Mouse (Mus musculus) limb, embryonic 15.5 days (tissue): ENCODE results near the gene Znrf4. TPM values are rescaled to one million over a fixed set of nuclear protein-coding genes. Genes with fewer than 3 reads are reported as not detected.
A peak's percentile ranks its signal among the peaks of the same experiment; 100 is the strongest.

Experiments
- ATAC-seq: fragments of 200-750 bp; cut with Nextera tagmentation; 2 replicates; pipeline ENCODE4 v1.8.0; 2017; ENCODE audit warnings: low read depth, moderate TSS enrichment; ENCODE audit not compliant: insufficient number of reproducible peaks, low FRiP score, low TSS enrichment
- H3K27ac ChIP-seq: fragments of 300-500 bp; sonication (generic); 2 replicates; pipeline ENCODE4 v1.5.1; 2015; ENCODE audit warnings: moderate library complexity, mild to moderate bottlenecking, inconsistent platforms
- H3K27me3 ChIP-seq: fragments of 300-500 bp; sonication (generic); 2 replicates; pipeline ENCODE4 v1.6.1; 2015; ENCODE audit warnings: inconsistent platforms
- H3K36me3 ChIP-seq: fragments of 300-500 bp; sonication (generic); 2 replicates; pipeline ENCODE4 v1.6.1; 2015; ENCODE audit warnings: inconsistent platforms
- H3K4me1 ChIP-seq: fragments of 300-500 bp; sonication (generic); 2 replicates; pipeline ENCODE4 v1.6.1; 2015; ENCODE audit warnings: inconsistent platforms
- H3K4me2 ChIP-seq: fragments of 300-500 bp; sonication (generic); 2 replicates; pipeline ENCODE4 v1.6.1; 2015; ENCODE audit warnings: mild to moderate bottlenecking, inconsistent platforms
- H3K4me3 ChIP-seq: fragments of 300-500 bp; sonication (generic); 2 replicates; pipeline ENCODE4 v1.5.1; 2015; ENCODE audit warnings: mild to moderate bottlenecking, inconsistent platforms
- H3K9ac ChIP-seq: fragments of 300-500 bp; sonication (generic); 2 replicates; pipeline ENCODE4 v1.6.1; 2015; ENCODE audit warnings: inconsistent platforms
- H3K9me3 ChIP-seq: fragments of 300-500 bp; sonication (generic); 2 replicates; pipeline ENCODE4 v1.6.1; 2016; ENCODE audit warnings: inconsistent platforms
- WGBS: fragments of 180-500 bp; shearing (Covaris S2); methylation state at CpG from one replicate; pipeline ENCODE4 v1.1.7; 2015; 5-methylcytosine and 5-hydroxymethylcytosine counted together
- polyA plus RNA-seq: library from polyadenylated mRNA; unstranded; fragments of >200 nt; fragmentation: Nextera tagmentation; extraction: Ambion mirVana; gene quantifications from 2 replicates; pipeline ENCODE4 v1.2.1, GENCODE M21; 2015

The Znrf4 gene
- not detected in 2 replicates for polyA plus RNA-seq

DNA sequence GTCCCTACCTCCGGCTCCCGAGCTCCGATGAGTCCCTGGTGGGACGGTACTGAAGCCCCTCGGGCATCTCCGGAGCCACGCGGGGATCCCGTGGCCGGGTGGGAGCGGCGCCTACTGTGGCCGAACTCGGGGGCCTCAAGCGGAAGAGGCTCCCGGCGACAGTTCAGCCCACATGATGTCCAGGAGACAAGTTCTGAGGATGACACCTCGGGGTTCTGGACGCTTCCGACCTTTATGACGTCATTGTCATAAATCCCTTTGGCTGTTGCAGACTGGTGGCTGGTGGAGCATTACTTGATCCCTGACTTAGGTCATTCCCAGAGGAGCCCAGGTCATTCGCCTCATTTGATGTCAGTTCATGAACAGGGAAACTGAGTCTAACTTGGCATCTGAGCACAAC, at the start of gene Znrf4:
Gene Znrf4 (minus strand): TSS at position 122 of the 400 bp plus-strand sequence.
- 61% methylated on average over 22 of the region's 22 CpGs for WGBS
- no peak within 1 kb of the TSS for H3K27ac ChIP-seq
- H3K4me2 ChIP-seq: peak within 1 kb of the TSS; percentile 54
- no peaks in the 10 kb centered on the region for H3K36me3 ChIP-seq
- no peaks in the 10 kb centered on the region for H3K9me3 ChIP-seq
- no peak for ATAC-seq
- H3K4me1 ChIP-seq: peaks cover 39% of the 10 kb centered on the region
- peak within 1 kb of the TSS; percentile 35 for H3K4me3 ChIP-seq
- H3K9ac ChIP-seq: 0 out of 2 replicates have a peak within 1 kb of the TSS, but pooled peaks have one; percentile 14
- H3K27me3 ChIP-seq: peaks cover 68% of the 10 kb centered on the region

DNA sequence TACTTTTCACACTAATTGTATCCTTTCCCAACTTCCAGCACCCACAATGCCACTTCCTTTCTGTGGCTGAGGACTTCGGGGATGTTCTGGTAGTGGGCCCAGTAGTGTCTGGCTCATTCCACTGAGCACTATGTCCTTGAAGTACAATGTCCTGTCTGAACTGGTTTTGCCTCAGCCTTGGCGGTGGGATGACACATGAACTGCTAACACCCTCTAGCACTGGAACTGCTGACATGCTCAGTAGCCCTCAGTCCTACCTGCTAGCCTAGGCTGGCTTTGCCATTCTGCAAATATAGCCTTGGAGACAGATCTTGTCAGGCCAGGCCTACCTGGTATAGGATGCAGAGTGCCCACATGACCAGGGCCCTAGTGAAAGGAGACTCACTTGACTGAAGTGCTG, 49.6 kb upstream of the Znrf4 start:
- 94% methylated on average over 2 of the region's 2 CpGs for WGBS
- H3K36me3 ChIP-seq: peaks cover 62% of the 10 kb centered on the region
- H3K27me3 ChIP-seq: no peaks in the 10 kb centered on the region
- H3K4me3 ChIP-seq: no peak overlapping the region
- H3K9me3 ChIP-seq: no peaks in the 10 kb centered on the region
- no peak overlapping the region for H3K4me2 ChIP-seq
- H3K9ac ChIP-seq: no peak overlapping the region
- no peaks in the 10 kb centered on the region for H3K4me1 ChIP-seq
- ATAC-seq: no peak
- H3K27ac ChIP-seq: no peak overlapping the region

DNA sequence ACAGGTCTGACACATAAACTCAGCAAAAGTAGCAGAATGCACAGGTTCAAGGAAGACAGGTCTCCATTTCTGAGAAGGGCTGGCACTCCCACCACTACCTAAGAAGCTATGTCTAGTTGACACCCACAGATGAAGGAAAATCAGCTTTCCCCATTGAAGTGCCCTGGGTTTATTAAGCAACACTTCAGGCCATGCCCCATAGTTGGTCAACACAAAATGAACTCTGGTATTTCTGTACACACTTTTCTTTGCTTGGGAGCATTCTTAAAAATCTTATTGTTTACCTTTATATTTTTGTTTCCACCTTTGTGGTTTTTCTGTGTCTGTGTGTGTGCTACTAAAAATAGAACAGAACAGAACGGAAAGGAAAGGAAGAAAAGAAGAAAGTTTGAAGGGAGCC, 47.9 kb upstream of the Znrf4 start:
- no peak overlapping the region for H3K9ac ChIP-seq
- H3K27ac ChIP-seq: no peak overlapping the region
- H3K27me3 ChIP-seq: no peaks in the 10 kb centered on the region
- no peak overlapping the region for H3K4me3 ChIP-seq
- peaks cover 45% of the 10 kb centered on the region for H3K36me3 ChIP-seq
- H3K9me3 ChIP-seq: no peaks in the 10 kb centered on the region
- ATAC-seq: no peak
- 80% methylated on average over 1 of the region's 1 CpGs for WGBS
- H3K4me2 ChIP-seq: no peak overlapping the region
- no peaks in the 10 kb centered on the region for H3K4me1 ChIP-seq

DNA sequence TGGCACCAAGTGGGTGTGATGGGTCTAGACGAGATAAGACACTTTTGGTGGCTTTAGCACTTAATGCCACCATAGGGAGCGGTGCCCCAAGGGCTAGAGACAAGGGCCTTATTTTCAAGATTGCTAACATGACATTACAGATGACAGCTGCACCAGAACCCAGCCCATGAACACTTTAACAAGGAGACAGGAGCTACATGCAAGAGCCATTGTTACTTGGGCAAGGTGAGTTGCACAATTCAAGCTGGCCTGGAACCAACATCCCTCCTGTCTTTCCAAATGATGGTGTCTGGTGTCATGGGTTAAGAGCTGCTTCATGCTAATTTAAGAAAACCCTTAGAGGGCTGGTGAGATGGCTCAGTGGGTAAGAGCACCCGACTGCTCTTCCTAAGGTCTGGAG, 47.2 kb upstream of the Znrf4 start:
- Histone ChIP-seq H3K4me2 (no peak overlapping the region), H3K9me3 (no peaks in the 10 kb centered on the region), H3K9ac (no peak overlapping the region), H3K36me3 (peaks cover 38% of the 10 kb centered on the region), H3K4me3 (no peak overlapping the region), H3K27me3 (no peaks in the 10 kb centered on the region), H3K27ac (no peak overlapping the region), H3K4me1 (no peaks in the 10 kb centered on the region)
- no peak for ATAC-seq
- WGBS: 68% methylated on average over 3 of the region's 3 CpGs

DNA sequence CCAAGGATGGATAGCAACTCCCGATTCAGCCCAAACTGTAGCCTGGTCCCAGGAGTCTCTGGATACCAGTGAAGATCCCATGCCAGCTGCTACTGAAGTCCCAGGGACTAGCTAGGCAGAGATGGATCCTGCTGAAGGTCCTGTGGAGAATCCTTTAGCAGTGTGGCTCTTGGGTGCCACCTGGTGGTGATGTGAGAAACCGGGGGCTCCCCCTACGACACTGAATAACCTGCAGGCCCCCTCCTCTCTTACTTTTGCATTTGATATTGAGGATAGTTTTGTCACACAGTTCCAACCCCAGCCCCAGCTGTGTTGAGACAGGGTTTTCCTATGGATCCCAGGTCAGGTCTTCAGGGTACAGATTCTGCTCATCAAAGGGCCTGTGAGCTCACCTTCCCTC, 46.2 kb upstream of the Znrf4 start:
- H3K27me3 ChIP-seq: no peaks in the 10 kb centered on the region
- no peaks in the 10 kb centered on the region for H3K4me1 ChIP-seq
- H3K27ac ChIP-seq: no peak overlapping the region
- H3K36me3 ChIP-seq: peaks cover 28% of the 10 kb centered on the region
- no peaks in the 10 kb centered on the region for H3K9me3 ChIP-seq
- 27% methylated on average over 3 of the region's 3 CpGs for WGBS
- ATAC-seq: no peak
- H3K4me3 ChIP-seq: no peak overlapping the region
- no peak overlapping the region for H3K9ac ChIP-seq
- no peak overlapping the region for H3K4me2 ChIP-seq

DNA sequence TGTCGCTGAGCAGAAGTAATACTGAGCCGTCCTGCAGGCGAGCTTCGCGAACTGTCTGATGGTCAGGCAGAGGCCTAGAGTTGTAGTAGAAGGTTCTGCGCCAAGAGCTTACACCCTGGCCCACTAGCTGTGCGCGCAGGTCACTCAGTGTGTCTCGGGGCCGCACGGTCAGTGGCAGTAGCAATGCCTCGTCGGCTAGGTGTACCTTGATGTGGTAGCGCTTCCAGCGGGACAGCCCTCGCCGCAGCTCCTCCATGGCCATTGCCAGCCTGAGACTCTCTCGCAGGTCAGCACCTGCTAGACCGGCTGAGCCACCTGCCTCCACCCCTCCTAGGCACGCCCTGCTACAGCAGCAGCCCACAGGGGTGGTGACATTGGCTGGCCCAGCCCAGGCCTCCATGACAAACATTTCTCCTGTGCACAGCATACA, 41.9 kb upstream of the Znrf4 start, which contains the start of gene Gm20219:
Gene Gm20219 (minus strand): TSS at position 266 of the 430 bp plus-strand sequence.
- WGBS: 73% methylated on average over 20 of the region's 20 CpGs
- H3K9ac ChIP-seq: no peak within 1 kb of the TSS
- H3K36me3 ChIP-seq: no peaks in the 10 kb centered on the region
- peak within 1 kb of the TSS; percentile 2 for H3K4me3 ChIP-seq
- no peaks in the 10 kb centered on the region for H3K9me3 ChIP-seq
- H3K27me3 ChIP-seq: no peaks in the 10 kb centered on the region
- H3K27ac ChIP-seq: peak within 1 kb of the TSS; percentile 27; the same call in 1 of the 2 replicates
- ATAC-seq: no peak
- 0 out of 2 replicates have a peak, but pooled peaks cover 2% of the 10 kb centered on the region for H3K4me1 ChIP-seq
- no peak within 1 kb of the TSS for H3K4me2 ChIP-seq

DNA sequence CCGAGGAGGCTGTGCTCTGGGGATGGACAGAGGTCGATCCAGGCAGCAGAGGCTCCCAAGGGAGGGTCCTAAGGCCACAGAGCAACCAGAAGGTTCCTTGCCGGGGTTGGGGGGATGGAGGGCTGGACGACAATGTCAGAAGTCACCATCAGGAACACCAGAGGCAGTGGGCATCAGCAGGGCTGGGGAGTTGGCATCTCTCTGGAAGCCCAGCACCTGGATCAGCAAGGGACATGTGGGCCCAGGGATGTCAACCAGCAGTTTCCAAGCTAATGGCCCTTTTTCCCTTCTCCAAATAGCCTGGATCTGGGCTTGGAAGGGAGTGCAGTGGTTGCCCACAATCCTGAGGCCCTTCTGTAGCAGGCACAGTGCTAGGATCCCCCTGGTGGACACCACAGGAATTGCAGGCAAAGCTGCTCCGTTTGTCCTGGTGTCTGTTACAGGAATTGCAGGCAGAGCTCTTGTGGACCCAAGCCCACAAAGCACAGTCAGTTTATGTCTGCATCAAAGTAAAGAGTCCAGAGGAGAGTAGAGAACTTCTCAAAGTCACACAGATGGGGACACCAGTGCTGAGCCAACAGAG, 40.6 kb upstream of the Znrf4 start:
- Histone ChIP-seq H3K27me3 (no peaks in the 10 kb centered on the region), H3K4me3 (0 out of 2 replicates have a peak overlapping the region, but pooled peaks have one; percentile 2), H3K27ac (no peak overlapping the region), H3K4me1 (0 out of 2 replicates have a peak, but pooled peaks cover 2% of the 10 kb centered on the region), H3K36me3 (no peaks in the 10 kb centered on the region), H3K4me2 (no peak overlapping the region), H3K9ac (no peak overlapping the region), H3K9me3 (no peaks in the 10 kb centered on the region)
- WGBS: 55% methylated on average over 5 of the region's 5 CpGs
- no peak for ATAC-seq

DNA sequence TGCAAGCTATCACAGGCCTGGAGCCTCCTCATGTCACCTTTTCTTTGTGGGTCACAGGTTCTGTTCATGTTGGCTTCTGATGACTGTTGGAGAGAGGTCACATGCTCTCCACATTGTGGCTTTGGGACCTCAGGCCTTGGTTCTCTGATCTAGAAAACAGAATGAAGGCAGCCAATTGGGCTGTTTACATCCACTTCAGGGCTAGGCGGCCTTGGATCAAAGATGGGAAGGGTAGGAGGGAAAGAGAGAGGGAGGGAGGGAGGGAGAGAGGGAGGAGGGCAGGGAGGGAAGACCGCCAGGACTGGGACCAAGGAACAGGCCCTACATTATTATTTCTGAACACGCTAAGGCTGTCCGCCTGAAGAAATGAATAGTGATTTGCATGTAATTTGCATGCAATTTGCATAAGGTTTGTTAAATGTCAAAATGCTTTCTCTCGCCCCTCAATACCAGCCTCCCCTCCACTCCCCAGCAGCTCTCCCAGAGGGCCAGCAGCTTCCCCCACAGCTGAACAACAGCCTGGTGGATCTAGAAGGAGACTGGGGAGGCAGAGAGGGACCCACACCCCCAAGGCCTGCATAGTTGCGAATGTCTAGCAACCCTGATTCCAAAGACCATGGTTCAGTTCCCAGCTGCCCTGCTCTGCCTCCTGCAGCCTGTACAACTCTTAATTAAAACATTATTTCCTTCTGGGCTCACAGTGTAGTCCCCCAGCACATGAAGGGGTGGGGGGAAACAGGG, 39.8 kb upstream of the Znrf4 start:
- Histone ChIP-seq H3K4me1 (peaks cover 6% of the 10 kb centered on the region; the same call in 1 of the 2 replicates), H3K9ac (no peak overlapping the region), H3K27me3 (no peaks in the 10 kb centered on the region), H3K9me3 (no peaks in the 10 kb centered on the region), H3K36me3 (no peaks in the 10 kb centered on the region), H3K27ac (no peak overlapping the region), H3K4me2 (no peak overlapping the region), H3K4me3 (no peak overlapping the region)
- ATAC-seq: no peak
- WGBS: 77% methylated on average over 6 of the region's 6 CpGs

DNA sequence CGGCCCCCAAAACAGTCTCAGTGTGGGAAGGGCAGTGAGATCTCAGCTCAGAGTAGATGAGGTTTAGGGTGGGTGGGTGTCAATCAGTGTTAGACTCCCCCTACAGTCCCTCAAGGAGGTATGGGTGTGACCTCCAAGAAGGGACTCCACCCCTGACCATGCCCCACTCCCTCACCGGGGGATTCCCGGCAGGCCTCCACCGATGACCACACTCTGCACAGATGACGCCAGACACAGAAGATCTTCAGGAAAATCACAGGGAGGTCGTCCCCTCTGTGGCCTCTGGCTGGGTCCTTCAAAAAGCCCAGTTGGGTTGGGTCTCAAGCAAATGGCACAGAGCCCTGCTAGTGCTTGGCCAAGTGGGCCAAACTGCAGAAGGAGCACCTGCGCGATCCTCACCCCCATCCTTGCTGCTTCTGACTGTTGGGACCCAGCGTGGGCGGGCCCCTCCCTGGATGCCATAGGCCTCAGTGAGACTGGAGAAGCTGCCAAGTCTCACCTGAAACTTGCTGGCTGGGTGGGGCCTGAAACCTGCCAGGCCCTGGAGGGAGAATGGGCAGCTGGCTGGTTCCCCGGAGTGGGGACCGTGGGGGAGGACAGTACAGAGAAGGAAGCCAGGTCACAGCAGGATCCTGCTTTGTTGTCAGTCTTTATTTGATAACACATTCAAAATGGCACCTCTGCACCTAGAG, 38.7 kb upstream of the Znrf4 start:
- Histone ChIP-seq H3K27ac (no peak overlapping the region), H3K4me3 (no peak overlapping the region), H3K27me3 (no peaks in the 10 kb centered on the region), H3K9ac (no peak overlapping the region), H3K4me1 (peaks cover 6% of the 10 kb centered on the region; the same call in 1 of the 2 replicates), H3K36me3 (no peaks in the 10 kb centered on the region), H3K4me2 (no peak overlapping the region), H3K9me3 (no peaks in the 10 kb centered on the region)
- WGBS: 75% methylated on average over 12 of the region's 12 CpGs
- ATAC-seq: no peak

DNA sequence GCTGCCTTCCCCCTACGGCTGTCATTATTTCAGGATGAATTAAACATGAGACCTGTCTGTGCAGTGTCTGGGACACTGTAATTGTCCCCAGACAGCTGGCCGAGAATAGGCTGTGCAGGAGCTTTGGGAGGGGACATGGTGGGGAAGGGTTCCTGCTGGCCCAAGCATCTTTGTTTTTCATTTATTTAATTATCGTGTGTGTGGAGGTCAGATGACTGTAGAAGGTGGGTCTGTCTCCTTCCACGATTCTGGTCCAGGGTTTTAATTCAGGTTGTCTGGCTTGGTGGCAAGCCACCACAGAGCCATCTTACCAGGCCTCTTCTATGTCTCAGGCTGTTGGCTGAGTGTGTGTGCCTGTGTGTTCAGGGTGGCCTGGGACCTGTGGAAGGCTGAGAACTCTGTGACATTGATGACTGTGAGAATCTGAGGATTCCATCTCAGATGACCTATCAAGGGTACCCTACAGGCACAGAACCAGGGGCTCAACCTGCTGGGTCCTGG, 36.4 kb upstream of the Znrf4 start:
- Histone ChIP-seq H3K36me3 (no peaks in the 10 kb centered on the region), H3K9ac (no peak overlapping the region), H3K4me2 (no peak overlapping the region), H3K4me1 (peaks cover 6% of the 10 kb centered on the region; the same call in 1 of the 2 replicates), H3K27ac (no peak overlapping the region), H3K9me3 (no peaks in the 10 kb centered on the region), H3K4me3 (no peak overlapping the region), H3K27me3 (no peaks in the 10 kb centered on the region)
- 40% methylated on average over 4 of the region's 4 CpGs for WGBS
- no peak for ATAC-seq

DNA sequence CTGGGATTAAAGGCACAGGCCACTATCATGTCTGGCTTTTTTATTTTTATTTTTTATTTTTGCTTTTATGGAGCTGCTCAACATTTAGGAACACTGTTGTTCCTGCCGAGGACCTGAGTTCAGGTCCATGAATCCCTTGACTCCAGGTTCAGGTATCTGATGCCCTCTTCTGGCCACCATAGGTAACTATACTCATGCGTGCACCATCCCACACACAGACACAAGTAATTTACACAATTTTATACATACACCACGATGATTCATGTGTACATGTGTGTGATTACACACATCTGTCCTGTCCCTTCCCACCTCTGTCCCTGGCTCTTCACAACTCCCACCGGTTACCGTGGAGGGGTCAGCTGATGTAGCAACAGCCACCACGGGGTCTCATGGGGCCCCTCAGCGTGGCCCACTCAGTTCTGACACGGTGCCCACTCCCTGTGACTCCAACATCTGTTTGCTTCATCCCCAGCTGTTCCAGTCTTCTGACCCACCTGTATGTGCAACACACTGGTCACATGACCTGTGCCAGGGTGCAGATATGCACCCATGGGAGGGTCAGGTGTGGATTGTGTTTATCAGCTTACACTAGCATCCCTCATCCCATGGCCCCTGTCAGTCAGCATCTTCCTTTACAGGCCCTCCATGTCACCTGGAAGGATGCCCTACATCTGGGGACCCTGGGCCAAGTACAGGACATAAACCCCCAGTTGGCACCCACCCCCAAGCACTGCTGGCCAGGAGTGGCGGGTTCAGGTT, 35.8 kb upstream of the Znrf4 start:
- 65% methylated on average over 9 of the region's 9 CpGs for WGBS
- Histone ChIP-seq H3K4me2 (no peak overlapping the region), H3K4me3 (no peak overlapping the region), H3K27ac (no peak overlapping the region), H3K4me1 (peaks cover 6% of the 10 kb centered on the region; the same call in 1 of the 2 replicates), H3K9me3 (no peaks in the 10 kb centered on the region), H3K36me3 (no peaks in the 10 kb centered on the region), H3K27me3 (no peaks in the 10 kb centered on the region), H3K9ac (no peak overlapping the region)
- ATAC-seq: no peak
